Mouse (Mus musculus): Measurements from ENCODE around the gene Trim7. TPM values are rescaled to one million over a fixed set of nuclear protein-coding genes. Genes with fewer than 3 reads are reported as not detected.

The Trim7 gene
- total and polyA plus RNA-seq, 3 experiments = 0.67 to 4.0 (median 3.0) TPM

DNA sequence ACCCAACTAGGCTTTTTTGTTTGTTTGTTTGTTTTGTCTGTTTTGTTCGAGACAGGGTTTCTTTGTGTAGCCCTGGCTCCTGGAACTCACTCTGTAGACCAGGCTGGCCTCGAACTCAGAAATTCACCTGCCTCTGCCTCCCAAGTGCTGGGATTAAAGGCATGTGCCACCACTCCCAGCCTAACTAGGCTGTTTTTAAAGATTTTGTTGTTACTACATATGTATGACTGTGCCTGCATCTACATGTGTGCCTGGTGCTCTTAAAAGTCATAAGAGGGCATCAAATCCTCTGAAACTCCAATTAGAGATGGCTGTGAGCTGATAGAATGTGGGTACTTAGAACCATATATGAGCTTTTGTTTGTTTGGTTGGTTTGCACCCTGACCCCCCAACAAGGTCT, 5.3 kb downstream of the Trim7 start:
- ATAC-seq (ENCODE audit: extremely low read depth, insufficient number of reproducible peaks, low FRiP score, poor library complexity, severe bottlenecking) = no peak
- Histone ChIP-seq H3K36me3 (replicated peaks) (no peaks in the 10 kb centered on the region), H3K4me3 (ENCODE audit: low read depth, low read length) (no peak overlapping the region), H3K9me3 (replicated peaks) (peaks cover 7% of the 10 kb centered on the region), H3K27me3 (ENCODE audit: insufficient read depth, low read length) (no peaks in the 10 kb centered on the region), H3K4me1 (ENCODE audit: insufficient read depth, low read depth, low read length) (peaks cover 25% of the 10 kb centered on the region)
- TF ChIP-seq CTCF (IDR thresholded peaks at IDR 0.05; ENCODE audit: low read depth, low read length) = no peak
- TF ChIP-seq GATA1 (IDR thresholded peaks at IDR 0.05; ENCODE audit: borderline replicate concordance, low read length) = no peak
- no peak for DNase-seq (ENCODE audit: low spot score)

DNA sequence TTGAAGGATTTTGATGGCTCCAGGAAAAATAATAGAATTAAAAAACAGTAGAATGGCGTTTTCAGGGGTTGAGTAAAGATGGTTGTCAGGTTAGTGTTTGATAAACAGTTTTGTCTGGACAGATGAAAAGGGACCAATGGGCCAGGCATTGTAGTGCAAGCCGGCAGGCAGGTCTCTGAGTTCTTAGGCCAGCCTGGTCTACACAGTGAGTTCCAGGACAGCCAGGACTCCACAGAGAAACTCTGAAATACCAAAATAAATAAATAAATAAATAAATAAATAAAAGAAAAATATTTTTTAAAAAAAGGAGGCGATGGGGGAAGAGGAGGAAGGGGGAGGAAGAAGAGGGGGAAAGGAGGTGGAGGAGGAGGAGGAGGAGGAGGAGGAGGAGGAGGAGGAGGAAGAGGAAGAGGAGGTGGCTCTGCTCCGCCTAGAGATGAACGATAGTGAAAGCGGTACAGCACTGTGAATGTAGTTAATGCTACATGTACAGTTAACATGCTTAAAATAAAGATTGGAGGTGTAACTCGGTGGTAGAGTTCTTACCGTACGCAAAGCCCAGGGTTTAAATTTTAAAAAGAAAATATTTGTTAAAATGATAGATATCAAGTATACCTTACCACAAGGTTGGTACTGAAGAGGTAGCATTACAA, 7.3 kb downstream of the Trim7 start:
- DNase-seq (ENCODE audit: low spot score) = no peak
- Histone ChIP-seq H3K27me3 (ENCODE audit: insufficient read depth, low read length) (no peaks in the 10 kb centered on the region), H3K36me3 (replicated peaks) (no peaks in the 10 kb centered on the region), H3K9me3 (replicated peaks) (0 out of 2 replicates have a peak, but pooled peaks cover 3% of the 10 kb centered on the region), H3K4me1 (ENCODE audit: insufficient read depth, low read depth, low read length) (peaks cover 40% of the 10 kb centered on the region), H3K4me3 (ENCODE audit: low read depth, low read length) (peak overlapping the region; percentile 67)
- no peak for ATAC-seq (ENCODE audit: extremely low read depth, insufficient number of reproducible peaks, low FRiP score, poor library complexity, severe bottlenecking)
- no peak for TF ChIP-seq GATA1 (IDR thresholded peaks at IDR 0.05; ENCODE audit: borderline replicate concordance, low read length)
- TF ChIP-seq GATA2 (IDR thresholded peaks at IDR 0.05; ENCODE audit: borderline replicate concordance, low read depth, low read length) = no peak
- no peak for TF ChIP-seq CTCF (IDR thresholded peaks at IDR 0.05; ENCODE audit: low read depth, low read length)
- TF ChIP-seq TAL1 (conservative IDR thresholded peaks at IDR 0.05; ENCODE audit: low read depth, low read length) = no peak

DNA sequence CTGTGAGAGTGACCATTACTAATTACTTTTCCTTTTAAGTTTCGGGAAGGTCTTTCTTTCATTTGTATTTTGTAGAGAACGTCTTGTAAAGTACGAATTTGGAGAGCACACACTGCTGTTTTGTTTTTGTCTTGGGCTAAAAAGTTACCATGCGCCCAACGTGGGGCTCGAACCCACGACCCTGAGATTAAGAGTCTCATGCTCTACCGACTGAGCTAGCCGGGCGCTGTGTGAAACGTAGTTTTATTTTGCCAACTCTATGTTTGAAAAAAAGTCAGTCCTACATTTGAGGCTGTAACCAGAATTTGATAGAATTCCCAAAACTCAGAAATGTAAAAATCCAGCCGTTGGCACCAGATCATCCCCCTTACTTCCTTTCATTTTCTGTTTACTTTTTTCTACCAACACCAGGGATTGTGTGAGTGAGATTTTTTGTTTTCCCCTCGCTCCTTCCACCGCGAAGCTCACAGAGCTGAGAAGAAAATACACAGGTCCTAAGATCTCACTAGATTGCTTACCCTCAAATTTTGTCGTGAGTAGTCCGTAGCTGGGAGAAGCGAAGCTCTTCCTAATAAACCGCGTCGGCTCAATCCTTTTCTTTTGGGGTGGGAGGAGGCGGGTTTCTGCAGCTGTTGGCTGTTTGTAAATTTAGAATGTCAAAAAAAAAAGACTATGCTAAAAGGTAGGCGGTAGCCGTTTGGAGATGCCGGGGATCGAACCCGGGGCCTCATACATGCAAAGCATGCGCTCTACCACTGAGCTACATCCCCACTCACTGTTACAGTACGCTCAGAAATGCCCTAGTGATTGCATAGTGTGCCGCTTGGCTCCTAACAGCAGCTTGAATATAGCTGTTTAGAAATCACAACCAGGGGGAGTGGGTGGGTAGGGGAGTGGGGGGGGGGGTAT, 8.0 kb downstream of the Trim7 start:
- peak; percentile 38; the same call in 1 of the 2 replicates for ATAC-seq (ENCODE audit: extremely low read depth, insufficient number of reproducible peaks, low FRiP score, poor library complexity, severe bottlenecking)
- Histone ChIP-seq H3K4me1 (ENCODE audit: insufficient read depth, low read depth, low read length) (peaks cover 44% of the 10 kb centered on the region), H3K9me3 (replicated peaks) (no peaks in the 10 kb centered on the region), H3K4me3 (ENCODE audit: low read depth, low read length) (peak overlapping the region; percentile 67), H3K36me3 (replicated peaks) (no peaks in the 10 kb centered on the region), H3K27me3 (ENCODE audit: insufficient read depth, low read length) (no peaks in the 10 kb centered on the region)
- no peak for TF ChIP-seq GATA1 (IDR thresholded peaks at IDR 0.05; ENCODE audit: borderline replicate concordance, low read length)
- TF ChIP-seq GATA2 (IDR thresholded peaks at IDR 0.05; ENCODE audit: borderline replicate concordance, low read depth, low read length) = no peak
- TF ChIP-seq CTCF (IDR thresholded peaks at IDR 0.05; ENCODE audit: low read depth, low read length) = no peak
- TF ChIP-seq POLR2AphosphoS5 (IDR thresholded peaks at IDR 0.05; ENCODE audit: insufficient replicate concordance, low read depth, low read length) = no peak
- TF ChIP-seq TAL1 (conservative IDR thresholded peaks at IDR 0.05; ENCODE audit: low read depth, low read length) = no peak
- peak; percentile 35 for DNase-seq (ENCODE audit: low spot score)

GRCm38 (mm10) chr11:48835923-48836322, 10.0 kb downstream of the Trim7 start:
- H3K4me1 ChIP-seq (ENCODE audit: insufficient read depth, low read depth, low read length) = peaks cover 41% of the 10 kb centered on the region
- ATAC-seq (ENCODE audit: extremely low read depth, insufficient number of reproducible peaks, low FRiP score, poor library complexity, severe bottlenecking) = no peak
- H3K4me3 ChIP-seq (ENCODE audit: low read depth, low read length) = no peak overlapping the region
- no peaks in the 10 kb centered on the region for H3K9me3 ChIP-seq (replicated peaks)
- H3K27me3 ChIP-seq (ENCODE audit: insufficient read depth, low read length) = no peaks in the 10 kb centered on the region
- no peak for TF ChIP-seq GATA2 (IDR thresholded peaks at IDR 0.05; ENCODE audit: borderline replicate concordance, low read depth, low read length)
- TF ChIP-seq CTCF (IDR thresholded peaks at IDR 0.05; ENCODE audit: low read depth, low read length) = no peak
- no peak for TF ChIP-seq TAL1 (conservative IDR thresholded peaks at IDR 0.05; ENCODE audit: low read depth, low read length)
- TF ChIP-seq GATA1 (IDR thresholded peaks at IDR 0.05; ENCODE audit: borderline replicate concordance, low read length) = no peak
- no peak for TF ChIP-seq POLR2AphosphoS5 (IDR thresholded peaks at IDR 0.05; ENCODE audit: insufficient replicate concordance, low read depth, low read length)
- DNase-seq (ENCODE audit: low spot score) = no peak
- no peaks in the 10 kb centered on the region for H3K36me3 ChIP-seq (replicated peaks)

- DNase-seq (ENCODE audit: low spot score) = no peak
- Histone ChIP-seq H3K36me3 (replicated peaks) (no peaks in the 10 kb centered on the region), H3K4me1 (ENCODE audit: insufficient read depth, low read depth, low read length) (peaks cover 42% of the 10 kb centered on the region), H3K4me3 (ENCODE audit: low read depth, low read length) (peak overlapping the region; percentile 78), H3K9me3 (replicated peaks) (no peaks in the 10 kb centered on the region), H3K27me3 (ENCODE audit: insufficient read depth, low read length) (no peaks in the 10 kb centered on the region)
- no peak for ATAC-seq (ENCODE audit: extremely low read depth, insufficient number of reproducible peaks, low FRiP score, poor library complexity, severe bottlenecking)
- no peak for TF ChIP-seq POLR2AphosphoS5 (IDR thresholded peaks at IDR 0.05; ENCODE audit: insufficient replicate concordance, low read depth, low read length)
- no peak for TF ChIP-seq CTCF (IDR thresholded peaks at IDR 0.05; ENCODE audit: low read depth, low read length)
- no peak for TF ChIP-seq TAL1 (conservative IDR thresholded peaks at IDR 0.05; ENCODE audit: low read depth, low read length)
- no peak for TF ChIP-seq GATA2 (IDR thresholded peaks at IDR 0.05; ENCODE audit: borderline replicate concordance, low read depth, low read length)
- TF ChIP-seq GATA1 (IDR thresholded peaks at IDR 0.05; ENCODE audit: borderline replicate concordance, low read length) = no peak
Measured at GRCm38 (mm10) chr11:48836990-48837309, 11.0 kb downstream of the Trim7 start.

DNA sequence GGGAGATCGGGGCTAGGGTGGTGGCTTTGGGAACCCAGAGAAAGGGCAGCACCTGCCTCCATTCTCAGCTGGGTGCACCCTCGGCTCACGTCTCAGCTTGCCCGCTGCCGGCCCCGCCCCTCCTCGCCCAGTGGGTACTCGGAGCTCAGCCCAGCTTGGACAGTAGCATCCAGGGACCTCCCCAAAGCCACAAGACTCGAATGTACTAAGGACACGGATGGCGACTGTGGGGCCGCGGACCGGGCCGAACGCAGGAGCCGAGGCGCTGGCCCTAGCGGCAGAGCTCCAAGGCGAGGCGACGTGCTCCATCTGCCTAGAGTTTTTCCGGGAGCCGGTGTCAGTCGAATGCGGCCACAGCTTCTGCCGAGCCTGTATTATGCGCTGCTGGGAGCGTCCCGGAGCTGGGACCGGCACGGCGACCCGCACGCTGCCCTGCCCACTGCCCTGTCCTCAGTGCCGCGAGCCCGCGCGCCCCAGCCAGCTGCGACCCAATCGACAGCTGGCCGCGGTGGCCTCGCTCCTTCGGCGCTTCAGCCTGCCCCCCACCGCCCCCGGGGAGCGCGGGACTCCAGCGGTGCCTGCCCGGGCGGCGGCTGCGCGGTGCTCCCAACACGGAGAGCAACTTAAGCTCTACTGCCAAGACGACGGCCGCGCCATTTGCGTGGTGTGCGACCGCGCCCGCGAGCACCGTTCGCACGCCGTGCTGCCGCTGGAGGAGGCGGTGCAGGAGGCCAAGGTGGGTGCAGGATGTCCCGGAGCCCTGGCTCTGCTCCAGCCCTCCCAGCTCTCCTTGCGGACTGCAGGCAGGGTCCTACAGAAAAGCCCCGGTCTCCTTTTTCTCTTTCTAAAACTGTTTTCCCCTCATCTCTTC, 11.6 kb downstream of the Trim7 start:
- peaks cover 48% of the 10 kb centered on the region for H3K4me1 ChIP-seq (ENCODE audit: insufficient read depth, low read depth, low read length)
- ATAC-seq (ENCODE audit: extremely low read depth, insufficient number of reproducible peaks, low FRiP score, poor library complexity, severe bottlenecking) (no peak), DNase-seq (ENCODE audit: low spot score) (no peak)
- H3K9me3 ChIP-seq (replicated peaks) = no peaks in the 10 kb centered on the region
- TF ChIP-seq GATA2 (IDR thresholded peaks at IDR 0.05; ENCODE audit: borderline replicate concordance, low read depth, low read length) (no peak), TAL1 (conservative IDR thresholded peaks at IDR 0.05; ENCODE audit: low read depth, low read length) (no peak), CTCF (IDR thresholded peaks at IDR 0.05; ENCODE audit: low read depth, low read length) (no peak), POLR2AphosphoS5 (IDR thresholded peaks at IDR 0.05; ENCODE audit: insufficient replicate concordance, low read depth, low read length) (no peak)
- no peaks in the 10 kb centered on the region for H3K36me3 ChIP-seq (replicated peaks)
- H3K4me3 ChIP-seq (ENCODE audit: low read depth, low read length) = peak overlapping the region; percentile 78
- H3K27me3 ChIP-seq (ENCODE audit: insufficient read depth, low read length) = no peaks in the 10 kb centered on the region

Measured in G1E (cell line).